Mouse (Mus musculus) gonadal fat pad, adult 2 months (tissue): ENCODE results near the gene Il2. TPM values are rescaled to one million over a fixed set of nuclear protein-coding genes. Genes with fewer than 3 reads are reported as not detected.

Experiments
- DNase-seq: peaks from one replicate; pipeline ENCODE4 v3.0.0-alpha.2; 2012; ENCODE audit warnings: low read depth
- polyA plus RNA-seq: library from polyadenylated mRNA; depleted of rRNA; stranded (reverse); fragments of >200 nt; gene quantifications from 2 replicates; pipeline ENCODE4 v1.2.3, GENCODE M21; 2012; rRNA removed

Il2 gene
- not detected in 2 replicates for polyA plus RNA-seq

DNA sequence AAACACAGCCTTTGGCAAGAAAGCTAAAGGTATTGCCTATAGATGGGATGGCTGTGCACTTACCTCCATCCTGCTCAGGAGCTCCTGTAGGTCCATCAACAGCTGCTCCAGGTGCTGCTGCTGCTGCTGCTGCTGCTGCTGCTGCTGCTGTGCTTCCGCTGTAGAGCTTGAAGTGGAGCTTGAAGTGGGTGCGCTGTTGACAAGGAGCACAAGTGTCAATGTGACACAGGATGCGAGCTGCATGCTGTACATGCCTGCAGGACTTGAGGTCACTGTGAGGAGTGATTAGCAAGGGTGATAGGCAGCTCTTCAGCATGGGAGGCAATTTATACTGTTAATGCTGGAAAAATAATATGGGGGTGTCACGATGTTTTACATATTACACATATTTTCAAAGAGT lies at the start of gene Il2:
TSS of gene Il2 (minus strand) at position 305 of the 400 bp plus-strand sequence.
- no peak for DNase-seq

DNA sequence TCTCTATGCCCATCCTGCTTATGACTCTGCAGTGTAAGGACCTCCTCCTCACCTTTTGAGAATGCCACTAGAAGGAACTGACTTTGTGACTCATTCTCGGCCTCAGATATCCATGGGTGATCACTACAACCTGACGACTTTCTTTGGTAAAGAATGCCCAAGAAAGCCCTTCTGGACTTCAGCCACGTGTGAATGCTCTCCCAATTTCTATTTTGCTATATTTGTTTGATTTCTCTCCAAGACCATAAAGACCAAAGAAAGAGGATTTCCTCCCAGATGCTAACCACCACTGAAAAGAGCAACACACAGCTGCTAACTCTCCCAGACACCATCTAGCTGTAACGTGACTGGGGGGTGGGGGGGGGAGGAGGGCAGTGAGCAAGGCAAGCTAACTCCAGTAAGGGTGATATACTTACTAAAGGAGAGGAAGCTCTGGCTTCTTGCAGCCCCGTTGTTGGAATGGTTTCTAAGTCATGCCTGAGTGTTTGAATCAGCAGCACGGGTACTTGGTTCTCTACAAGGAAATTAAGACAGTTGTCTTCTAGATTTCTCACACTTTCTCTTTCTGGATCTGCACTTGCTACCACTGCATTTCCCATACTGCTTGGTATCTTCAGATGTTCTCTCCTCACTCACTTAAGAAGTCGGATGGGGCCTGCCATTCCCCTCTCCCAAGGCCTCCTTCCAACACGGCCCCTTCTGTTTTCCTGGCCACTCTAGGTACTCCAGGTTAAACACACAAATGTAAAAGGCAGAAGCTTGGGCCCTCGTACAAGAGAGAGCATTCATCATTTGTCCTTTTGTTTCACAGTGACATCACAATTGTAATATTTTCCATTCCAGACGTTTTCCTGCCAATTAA lies 49.2 kb upstream of the Il2 start:
- no peak for DNase-seq

- no peak for DNase-seq
Measured at GRCm38 (mm10) chr3:37173285-37173684, 47.5 kb upstream of the Il2 start.

- no peak for DNase-seq
Measured at GRCm38 (mm10) chr3:37169283-37169682, 43.5 kb upstream of the Il2 start.

GRCm38 (mm10) chr3:37161096-37161495 lies 35.3 kb upstream of the Il2 start:
- DNase-seq: no peak

GRCm38 (mm10) chr3:37158246-37158645 lies 32.5 kb upstream of the Il2 start:
- DNase-seq: no peak

DNA sequence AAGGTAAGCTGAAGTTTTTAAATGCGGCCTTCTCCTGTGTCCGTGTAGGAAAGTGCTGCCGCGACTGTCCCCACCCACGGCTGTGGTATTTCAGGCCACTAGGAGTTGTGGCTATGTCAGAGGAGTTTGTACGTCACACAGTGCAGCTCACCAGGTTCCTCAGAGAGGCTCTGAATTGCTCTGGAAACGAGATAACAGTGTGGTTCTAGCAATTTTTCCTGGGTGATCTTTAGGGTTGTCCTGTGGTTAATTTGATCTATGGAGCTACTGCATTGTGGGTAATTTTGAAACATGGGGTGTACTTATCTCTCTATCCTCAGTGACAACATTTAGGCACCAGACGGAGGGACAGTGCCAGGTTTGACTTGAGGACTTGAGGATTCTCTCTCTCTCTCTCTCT lies 31.3 kb upstream of the Il2 start:
- no peak for DNase-seq

DNA sequence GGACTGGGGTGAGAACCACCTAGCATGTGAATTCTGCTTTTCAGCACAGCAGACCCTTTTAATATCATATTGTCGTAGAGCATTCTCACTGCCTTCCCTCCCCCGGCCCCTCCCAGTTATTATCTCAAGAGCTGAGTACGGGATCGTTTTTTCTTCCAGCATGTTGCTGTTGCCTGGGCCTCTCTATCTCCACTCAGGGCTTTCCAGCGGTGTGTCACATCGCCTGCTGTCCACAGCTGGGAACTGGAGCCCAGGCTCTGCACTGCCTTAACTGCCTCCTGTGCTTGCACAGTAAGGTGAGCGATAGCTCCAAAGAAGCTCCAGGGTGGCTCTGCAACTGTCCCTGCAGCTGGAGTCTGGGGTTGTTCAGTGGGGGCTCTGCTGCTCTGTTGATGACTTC lies 28.6 kb upstream of the Il2 start:
- no peak for DNase-seq

- no peak for DNase-seq
Measured at GRCm38 (mm10) chr3:37153004-37153403, 27.2 kb upstream of the Il2 start.

- no peak for DNase-seq
Measured at GRCm38 (mm10) chr3:37152274-37152673, 26.5 kb upstream of the Il2 start.

DNA sequence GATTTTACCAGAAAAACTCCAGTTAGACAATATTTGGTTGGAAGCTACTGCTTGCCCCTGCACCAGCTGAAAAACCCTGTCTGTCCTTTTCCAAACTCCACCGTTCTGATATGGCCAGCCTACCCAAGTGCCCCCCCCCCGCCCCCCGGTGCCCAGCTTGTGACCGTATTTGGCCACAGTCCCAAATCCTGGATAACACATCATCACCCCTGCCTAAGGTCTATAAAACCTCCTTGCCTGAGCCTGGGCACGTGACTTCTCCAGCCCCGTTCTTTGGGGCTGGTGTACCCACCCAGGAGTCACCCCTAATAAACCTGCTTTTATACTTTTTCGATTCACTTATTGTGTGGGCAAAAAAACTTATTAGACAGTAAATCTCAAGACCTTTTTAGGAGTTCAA lies 21.1 kb upstream of the Il2 start:
- no peak for DNase-seq

- no peak for DNase-seq
Measured at GRCm38 (mm10) chr3:37146406-37146805, 20.6 kb upstream of the Il2 start.

DNA sequence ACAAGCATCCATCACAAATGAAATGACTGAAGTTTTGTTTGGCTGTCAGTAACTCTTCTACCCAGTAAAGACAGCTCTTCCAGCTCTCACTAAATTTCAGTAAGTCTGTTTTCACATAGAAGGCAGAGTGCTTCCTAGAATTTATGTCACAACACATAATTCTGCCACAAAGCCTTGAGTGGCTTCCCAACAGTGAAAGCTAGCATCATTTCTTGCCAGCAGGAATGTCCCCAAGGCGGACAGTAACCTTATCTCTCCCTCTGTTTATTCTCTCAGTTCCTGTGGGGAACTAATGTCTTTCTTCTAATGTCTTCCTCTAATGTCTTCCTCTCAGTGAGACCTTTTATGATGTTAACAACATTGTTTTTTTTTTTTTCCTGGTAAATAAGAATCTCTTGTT lies 19.2 kb upstream of the Il2 start:
- no peak for DNase-seq

DNA sequence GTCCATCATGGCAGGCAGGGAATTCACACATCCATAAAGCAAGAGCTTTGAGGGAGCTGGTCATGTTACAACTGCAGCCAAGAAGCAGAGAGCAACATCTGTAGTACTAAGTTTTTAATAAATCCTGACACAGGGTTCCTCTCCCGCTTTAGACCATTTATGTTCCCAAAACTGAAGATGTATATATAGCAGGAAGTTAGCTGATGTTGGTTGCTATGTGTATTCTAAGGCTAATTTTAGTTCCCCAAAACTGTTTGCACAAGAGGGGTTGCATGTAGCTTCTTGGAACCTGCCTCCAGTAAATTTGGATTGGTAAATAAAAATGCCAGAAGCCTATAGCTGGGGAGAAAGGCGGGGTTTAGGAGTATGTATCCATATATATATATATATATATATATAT lies 16.1 kb upstream of the Il2 start:
- DNase-seq: no peak

DNA sequence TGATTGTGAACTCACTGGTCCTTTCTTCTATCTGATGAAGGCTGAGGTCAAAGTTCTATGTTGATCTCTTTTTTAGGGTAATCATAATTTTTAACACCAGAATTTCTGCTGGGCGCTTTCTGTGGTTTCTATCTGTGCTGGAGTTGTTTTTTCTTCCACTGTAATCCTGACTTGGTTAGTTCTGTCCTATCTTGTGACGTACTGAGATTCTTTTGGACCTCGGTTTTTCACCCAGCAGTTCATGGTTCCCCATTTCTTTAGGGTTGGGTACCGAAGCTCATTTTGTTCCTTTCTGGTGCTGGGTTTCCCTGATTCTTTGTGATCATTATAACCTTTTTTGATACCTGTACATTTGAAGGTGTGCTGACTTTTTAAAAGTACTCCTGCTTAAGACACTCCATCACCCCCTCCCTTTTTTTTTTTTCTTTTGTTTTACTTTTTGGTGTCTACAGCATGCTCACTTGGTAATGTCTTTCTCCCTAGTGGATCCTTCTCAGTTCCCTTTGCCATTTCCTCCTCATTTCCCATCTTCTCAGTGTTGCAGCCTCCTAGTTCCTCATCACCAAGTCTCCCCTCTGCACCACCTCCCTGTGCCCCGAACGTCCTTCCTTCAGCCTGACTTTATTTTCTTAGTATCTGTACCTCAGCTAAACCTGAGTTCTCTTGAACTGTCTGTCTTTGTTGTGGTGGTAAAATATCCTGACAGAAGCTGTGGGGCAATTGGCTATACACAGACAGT lies 14.6 kb upstream of the Il2 start:
- no peak for DNase-seq

DNA sequence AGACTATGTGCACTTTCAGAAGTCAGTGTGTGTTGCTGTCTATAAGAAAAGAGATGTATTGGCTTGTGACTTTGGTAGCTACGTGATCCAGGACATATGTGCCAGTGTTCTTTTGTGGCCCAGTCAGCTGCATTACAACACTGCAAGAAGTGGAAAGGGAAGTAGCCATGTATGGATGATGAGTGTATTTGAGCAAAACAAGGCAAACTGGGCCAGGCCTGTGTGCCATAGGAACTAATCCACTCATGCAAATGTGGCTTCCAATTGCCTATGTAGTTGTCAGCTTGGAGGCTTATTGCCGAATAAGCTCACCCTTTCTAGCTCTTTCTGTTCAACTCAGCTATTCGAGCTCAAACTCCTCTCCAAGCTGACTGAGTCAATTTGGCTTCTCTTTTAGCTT lies 13.4 kb upstream of the Il2 start:
- no peak for DNase-seq

- no peak for DNase-seq
Measured at GRCm38 (mm10) chr3:37137231-37137630, 11.5 kb upstream of the Il2 start.

DNA sequence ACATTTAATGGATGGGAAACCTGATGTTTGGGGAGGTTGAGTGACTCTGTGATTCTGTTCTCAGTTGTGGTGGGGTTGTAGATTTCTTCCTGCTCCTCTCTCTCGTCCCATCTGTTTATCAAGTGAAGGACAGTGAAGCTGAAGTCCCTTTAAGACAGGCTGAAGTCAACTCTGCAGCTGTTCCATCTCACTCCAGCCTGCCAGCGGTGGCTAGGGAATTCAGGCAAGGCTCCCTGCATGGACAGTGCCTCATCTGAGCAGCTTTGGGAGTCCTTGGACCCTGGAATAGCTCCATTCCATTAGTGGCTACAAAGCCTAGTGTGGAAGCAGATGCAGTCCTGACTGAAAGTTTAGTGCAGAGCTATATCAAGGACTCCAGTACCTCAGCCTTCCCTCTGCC lies 3.3 kb upstream of the Il2 start:
- no peak for DNase-seq

DNA sequence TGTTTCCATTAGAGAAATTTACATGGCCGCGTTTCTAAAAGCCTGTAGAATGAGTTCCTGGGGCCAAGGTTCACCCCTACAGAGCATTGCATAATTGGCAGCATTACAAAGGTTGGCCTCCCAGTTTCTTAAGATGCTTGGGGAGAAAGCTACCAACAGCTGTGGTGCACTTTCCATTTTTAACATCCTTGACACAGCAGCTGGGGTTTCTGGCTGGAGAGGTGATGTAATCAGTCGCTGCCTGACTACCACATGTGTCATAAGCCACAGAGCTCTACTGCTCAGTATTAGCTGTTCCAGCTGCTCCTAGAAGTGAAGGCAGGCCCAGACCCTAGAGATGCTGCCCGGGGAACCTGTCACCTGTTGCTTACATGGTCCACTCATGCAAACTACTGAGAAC lies 2.5 kb upstream of the Il2 start:
- no peak for DNase-seq

- no peak for DNase-seq
Measured at GRCm38 (mm10) chr3:37126162-37126561, 403 bp upstream of the Il2 start.

GRCm38 (mm10) chr3:37090721-37091120 lies 35.0 kb downstream of the Il2 start:
- DNase-seq: no peak

GRCm38 (mm10) chr3:37084860-37085259 lies 40.9 kb downstream of the Il2 start:
- DNase-seq: no peak

DNA sequence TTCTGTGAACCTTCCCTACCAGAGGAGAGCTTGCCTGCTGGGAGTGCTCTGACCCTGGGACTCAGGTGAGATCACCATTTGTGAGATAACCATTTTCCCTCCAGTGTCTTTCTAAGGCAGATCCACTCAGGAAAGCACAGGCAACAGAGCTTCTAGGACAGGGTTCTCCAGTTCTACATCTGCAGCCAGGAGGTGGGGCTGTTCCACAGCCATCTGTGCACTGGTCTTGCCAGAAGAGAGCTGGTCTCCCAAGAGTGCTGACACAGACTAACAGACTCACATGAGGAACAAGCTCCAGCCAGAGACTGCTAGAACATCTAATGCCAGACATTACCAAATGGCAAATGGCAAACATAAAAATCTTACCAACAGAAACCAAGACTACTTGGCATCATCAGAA lies 52.5 kb downstream of the Il2 start:
- no peak for DNase-seq
